Mouse (Mus musculus): ENCODE results near the gene Zfp526. TPM values are rescaled to one million over a fixed set of nuclear protein-coding genes. Genes with fewer than 3 reads are reported as not detected.

Gene Zfp526
- polyA plus RNA-seq, 1 experiment from 2014 or later, result 2.5 TPM

GRCm38 (mm10) chr7:25181331-25181790 is 39.9 kb upstream of the Zfp526 start:
- Histone ChIP-seq H3K4me1 (ENCODE audit: control insufficient read depth, insufficient read depth, low read length) (peaks cover 4% of the 10 kb centered on the region), H3K4me2 (ENCODE audit: low read depth, low read length) (peak overlapping the region; percentile 16; the same call in 1 of the 2 replicates), H3K27me3 (ENCODE audit: control insufficient read depth, insufficient read depth, low read length) (peaks cover 52% of the 10 kb centered on the region), H3K4me3 (ENCODE audit: low read depth, low read length) (no peak overlapping the region), H3K9me3 (replicated peaks; ENCODE audit: control insufficient read depth, low read length) (no peaks in the 10 kb centered on the region), H3K9ac (replicated peaks; ENCODE audit: low read length) (no peak overlapping the region), H3K36me3 (replicated peaks; ENCODE audit: control insufficient read depth, insufficient read depth, low read depth, low read length) (no peaks in the 10 kb centered on the region), H3K27ac (replicated peaks; ENCODE audit: low read depth, low read length) (no peak overlapping the region)
- 0 out of 2 replicates have a peak, but pooled peaks have one; percentile 20 for ATAC-seq (replicated peaks; ENCODE audit: insufficient number of reproducible peaks, low FRiP score, low TSS enrichment, low read depth)
- peak; percentile 60 for DNase-seq (ENCODE audit: low spot score)
- under 1% methylated on average over 15 of the region's 15 CpGs for WGBS

- DNase-seq (ENCODE audit: low spot score) (peak; percentile 25), ATAC-seq (replicated peaks; ENCODE audit: insufficient number of reproducible peaks, low FRiP score, low TSS enrichment, low read depth) (no peak)
- Histone ChIP-seq H3K4me2 (ENCODE audit: low read depth, low read length) (peak overlapping the region; percentile 16; the same call in 1 of the 2 replicates), H3K36me3 (replicated peaks; ENCODE audit: control insufficient read depth, insufficient read depth, low read depth, low read length) (no peaks in the 10 kb centered on the region), H3K4me3 (ENCODE audit: low read depth, low read length) (no peak overlapping the region), H3K27me3 (ENCODE audit: control insufficient read depth, insufficient read depth, low read length) (peaks cover 51% of the 10 kb centered on the region), H3K27ac (replicated peaks; ENCODE audit: low read depth, low read length) (no peak overlapping the region), H3K4me1 (ENCODE audit: control insufficient read depth, insufficient read depth, low read length) (peaks cover 4% of the 10 kb centered on the region), H3K9ac (replicated peaks; ENCODE audit: low read length) (no peak overlapping the region), H3K9me3 (replicated peaks; ENCODE audit: control insufficient read depth, low read length) (no peaks in the 10 kb centered on the region)
- WGBS, result 4% methylated on average over 21 of the region's 21 CpGs
Measured at GRCm38 (mm10) chr7:25181814-25182213, 39.4 kb upstream of the Zfp526 start.

- Histone ChIP-seq H3K4me3 (ENCODE audit: low read depth, low read length) (no peak overlapping the region), H3K27ac (replicated peaks; ENCODE audit: low read depth, low read length) (no peak overlapping the region), H3K36me3 (replicated peaks; ENCODE audit: control insufficient read depth, insufficient read depth, low read depth, low read length) (no peaks in the 10 kb centered on the region), H3K9me3 (replicated peaks; ENCODE audit: control insufficient read depth, low read length) (no peaks in the 10 kb centered on the region), H3K9ac (replicated peaks; ENCODE audit: low read length) (no peak overlapping the region), H3K4me1 (ENCODE audit: control insufficient read depth, insufficient read depth, low read length) (peaks cover 4% of the 10 kb centered on the region), H3K27me3 (ENCODE audit: control insufficient read depth, insufficient read depth, low read length) (peaks cover 32% of the 10 kb centered on the region), H3K4me2 (ENCODE audit: low read depth, low read length) (no peak overlapping the region)
- ATAC-seq (replicated peaks; ENCODE audit: insufficient number of reproducible peaks, low FRiP score, low TSS enrichment, low read depth) (no peak), DNase-seq (ENCODE audit: low spot score) (no peak)
- WGBS, result 71% methylated on average over 6 of the region's 6 CpGs
Measured at GRCm38 (mm10) chr7:25184091-25184490, 37.1 kb upstream of the Zfp526 start.

- Histone ChIP-seq H3K4me1 (ENCODE audit: control insufficient read depth, insufficient read depth, low read length) (no peaks in the 10 kb centered on the region), H3K27me3 (ENCODE audit: control insufficient read depth, insufficient read depth, low read length) (peaks cover under 1% of the 10 kb centered on the region; the same call in 1 of the 2 replicates), H3K27ac (replicated peaks; ENCODE audit: low read depth, low read length) (no peak overlapping the region), H3K9ac (replicated peaks; ENCODE audit: low read length) (no peak overlapping the region), H3K36me3 (replicated peaks; ENCODE audit: control insufficient read depth, insufficient read depth, low read depth, low read length) (no peaks in the 10 kb centered on the region), H3K4me3 (ENCODE audit: low read depth, low read length) (no peak overlapping the region), H3K9me3 (replicated peaks; ENCODE audit: control insufficient read depth, low read length) (no peaks in the 10 kb centered on the region), H3K4me2 (ENCODE audit: low read depth, low read length) (no peak overlapping the region; the same call in 1 of the 2 replicates)
- 26% methylated on average over 21 of the region's 21 CpGs for WGBS
- ATAC-seq (replicated peaks; ENCODE audit: insufficient number of reproducible peaks, low FRiP score, low TSS enrichment, low read depth) (peak; percentile 77; the same call in 1 of the 2 replicates), DNase-seq (ENCODE audit: low spot score) (peak; percentile 92)
Measured at GRCm38 (mm10) chr7:25187662-25188650, 33.3 kb upstream of the Zfp526 start.

- Histone ChIP-seq H3K27ac (replicated peaks; ENCODE audit: low read depth, low read length) (no peak overlapping the region), H3K4me3 (ENCODE audit: low read depth, low read length) (no peak overlapping the region), H3K4me2 (ENCODE audit: low read depth, low read length) (no peak overlapping the region), H3K27me3 (ENCODE audit: control insufficient read depth, insufficient read depth, low read length) (no peaks in the 10 kb centered on the region), H3K36me3 (replicated peaks; ENCODE audit: control insufficient read depth, insufficient read depth, low read depth, low read length) (no peaks in the 10 kb centered on the region), H3K9ac (replicated peaks; ENCODE audit: low read length) (no peak overlapping the region), H3K4me1 (ENCODE audit: control insufficient read depth, insufficient read depth, low read length) (no peaks in the 10 kb centered on the region), H3K9me3 (replicated peaks; ENCODE audit: control insufficient read depth, low read length) (no peaks in the 10 kb centered on the region)
- ATAC-seq (replicated peaks; ENCODE audit: insufficient number of reproducible peaks, low FRiP score, low TSS enrichment, low read depth) (no peak), DNase-seq (ENCODE audit: low spot score) (no peak)
- 87% methylated on average over 11 of the region's 11 CpGs for WGBS
Measured at GRCm38 (mm10) chr7:25190806-25191205, 30.4 kb upstream of the Zfp526 start.

GRCm38 (mm10) chr7:25192110-25192509 is 29.1 kb upstream of the Zfp526 start:
- no peak overlapping the region for H3K4me3 ChIP-seq (ENCODE audit: low read depth, low read length)
- H3K4me2 ChIP-seq (ENCODE audit: low read depth, low read length), result no peak overlapping the region
- no peak for ATAC-seq (replicated peaks; ENCODE audit: insufficient number of reproducible peaks, low FRiP score, low TSS enrichment, low read depth)
- DNase-seq (ENCODE audit: low spot score), result no peak
- H3K4me1 ChIP-seq (ENCODE audit: control insufficient read depth, insufficient read depth, low read length), result no peaks in the 10 kb centered on the region
- WGBS, result 81% methylated on average over 8 of the region's 8 CpGs
- no peaks in the 10 kb centered on the region for H3K9me3 ChIP-seq (replicated peaks; ENCODE audit: control insufficient read depth, low read length)
- no peaks in the 10 kb centered on the region for H3K27me3 ChIP-seq (ENCODE audit: control insufficient read depth, insufficient read depth, low read length)
- H3K27ac ChIP-seq (replicated peaks; ENCODE audit: low read depth, low read length), result no peak overlapping the region
- no peaks in the 10 kb centered on the region for H3K36me3 ChIP-seq (replicated peaks; ENCODE audit: control insufficient read depth, insufficient read depth, low read depth, low read length)
- no peak overlapping the region for H3K9ac ChIP-seq (replicated peaks; ENCODE audit: low read length)

GRCm38 (mm10) chr7:25195148-25195547 is 26.1 kb upstream of the Zfp526 start:
- H3K4me3 ChIP-seq (ENCODE audit: low read depth, low read length), result no peak overlapping the region
- no peak overlapping the region for H3K4me2 ChIP-seq (ENCODE audit: low read depth, low read length)
- WGBS, result 72% methylated on average over 3 of the region's 3 CpGs
- H3K27me3 ChIP-seq (ENCODE audit: control insufficient read depth, insufficient read depth, low read length), result no peaks in the 10 kb centered on the region
- H3K9ac ChIP-seq (replicated peaks; ENCODE audit: low read length), result no peak overlapping the region
- H3K4me1 ChIP-seq (ENCODE audit: control insufficient read depth, insufficient read depth, low read length), result no peaks in the 10 kb centered on the region
- no peaks in the 10 kb centered on the region for H3K9me3 ChIP-seq (replicated peaks; ENCODE audit: control insufficient read depth, low read length)
- ATAC-seq (replicated peaks; ENCODE audit: insufficient number of reproducible peaks, low FRiP score, low TSS enrichment, low read depth) (no peak), DNase-seq (ENCODE audit: low spot score) (no peak)
- H3K27ac ChIP-seq (replicated peaks; ENCODE audit: low read depth, low read length), result no peak overlapping the region
- no peaks in the 10 kb centered on the region for H3K36me3 ChIP-seq (replicated peaks; ENCODE audit: control insufficient read depth, insufficient read depth, low read depth, low read length)

DNA sequence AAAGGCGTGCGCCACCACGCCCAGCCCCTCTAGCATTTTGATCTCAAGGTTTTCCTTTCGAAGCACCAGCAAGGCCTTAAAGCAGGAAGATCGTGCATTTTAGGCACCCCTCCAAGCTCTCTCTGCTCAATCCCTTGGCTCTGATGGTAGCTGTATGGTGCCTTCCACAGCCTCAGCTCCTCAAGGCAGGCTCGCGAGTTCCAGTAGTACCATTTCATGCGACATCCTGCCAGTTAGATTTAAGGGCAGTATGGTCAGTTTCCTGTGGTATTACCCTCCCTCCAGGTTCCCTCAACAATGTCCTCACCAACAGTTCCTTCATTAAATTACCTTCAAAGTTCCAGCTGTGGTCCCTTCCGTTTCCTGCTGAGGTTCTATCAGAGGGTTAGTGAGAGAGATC is 25.1 kb upstream of the Zfp526 start:
- H3K27me3 ChIP-seq (ENCODE audit: control insufficient read depth, insufficient read depth, low read length), result no peaks in the 10 kb centered on the region
- H3K9me3 ChIP-seq (replicated peaks; ENCODE audit: control insufficient read depth, low read length), result no peaks in the 10 kb centered on the region
- H3K4me3 ChIP-seq (ENCODE audit: low read depth, low read length), result no peak overlapping the region
- H3K4me1 ChIP-seq (ENCODE audit: control insufficient read depth, insufficient read depth, low read length), result no peaks in the 10 kb centered on the region
- H3K4me2 ChIP-seq (ENCODE audit: low read depth, low read length), result no peak overlapping the region
- WGBS, result 85% methylated on average over 9 of the region's 9 CpGs
- no peak for DNase-seq (ENCODE audit: low spot score)
- no peak for ATAC-seq (replicated peaks; ENCODE audit: insufficient number of reproducible peaks, low FRiP score, low TSS enrichment, low read depth)
- no peaks in the 10 kb centered on the region for H3K36me3 ChIP-seq (replicated peaks; ENCODE audit: control insufficient read depth, insufficient read depth, low read depth, low read length)
- no peak overlapping the region for H3K27ac ChIP-seq (replicated peaks; ENCODE audit: low read depth, low read length)
- H3K9ac ChIP-seq (replicated peaks; ENCODE audit: low read length), result no peak overlapping the region

Measured in embryonic facial prominence, embryonic 11.5 days (tissue).